Mouse (Mus musculus): ENCODE measurements around the gene Iqcm. TPM values are rescaled to one million over a fixed set of nuclear protein-coding genes. Genes with fewer than 3 reads are reported as not detected.

The Iqcm gene
- polyA plus RNA-seq, 1 experiment from 2014 or later = 0.40 TPM

DNA sequence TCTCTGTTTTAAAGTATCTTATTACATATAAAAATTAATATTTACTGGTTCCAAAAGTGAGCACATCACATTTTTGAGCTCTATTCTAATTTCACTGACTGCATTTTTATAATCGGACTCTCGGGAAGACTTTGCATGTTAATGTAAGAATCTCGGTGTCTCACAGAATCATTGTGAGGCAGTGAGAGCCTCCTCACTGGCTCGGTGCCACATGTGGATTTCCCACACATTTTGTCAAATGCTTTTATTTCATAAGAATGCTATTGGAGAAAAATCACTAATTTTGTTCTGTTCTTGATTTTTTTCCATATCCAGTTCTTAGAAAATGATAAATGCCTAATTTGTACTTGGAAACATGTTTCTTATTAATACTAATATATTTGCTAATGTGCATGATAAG, 570.0 kb downstream of the Iqcm start:
- ATAC-seq (ENCODE audit: insufficient number of reproducible peaks, low FRiP score, low TSS enrichment, low read depth) = no peak
- H3K9me3 ChIP-seq (ENCODE audit: control insufficient read depth, low read length) = no peaks in the 10 kb centered on the region
- H3K27ac ChIP-seq (replicated peaks; ENCODE audit: low read depth, low read length) = no peak overlapping the region
- H3K4me1 ChIP-seq (ENCODE audit: control insufficient read depth, insufficient read depth, low read length) = no peaks in the 10 kb centered on the region
- H3K4me3 ChIP-seq (ENCODE audit: low read depth, low read length) = no peak overlapping the region
- no peak for DNase-seq (ENCODE audit: low spot score)
- H3K36me3 ChIP-seq (ENCODE audit: control insufficient read depth, insufficient read depth, low read length) = no peaks in the 10 kb centered on the region
- 94% methylated on average over 4 of the region's 4 CpGs for WGBS
- H3K4me2 ChIP-seq (ENCODE audit: low read depth, severe bottlenecking) = no peak overlapping the region
- no peak overlapping the region for H3K9ac ChIP-seq (ENCODE audit: low read length)
- H3K27me3 ChIP-seq (ENCODE audit: control insufficient read depth, insufficient read depth, low read length) = no peaks in the 10 kb centered on the region

Other genes with a start within 250 kb of the Iqcm start
- 0.07 TPM in 1 of 2 replicates, not detected in the other for gene Rasd2, start 234.8 kb upstream of the Iqcm start, polyA plus RNA-seq (2014; fragmentation: Nextera tagmentation; extraction: Ambion mirVana)
- 0.20 and 0.21 TPM in 2 replicates for gene Gm10358, start 42.1 kb upstream of the Iqcm start, polyA plus RNA-seq (2014; fragmentation: Nextera tagmentation; extraction: Ambion mirVana)

All from limb, embryonic 11.5 days (tissue).